Mouse (Mus musculus) ES-Bruce4 (cell line): Measurements from ENCODE around the gene Cnst. TPM values are rescaled to one million over a fixed set of nuclear protein-coding genes. Genes with fewer than 3 reads are reported as not detected.

Experiments used
- H3K27ac ChIP-seq: 2 replicates; pipeline ENCODE4 v1.5.1; 2012; ENCODE audit warnings: low read length, inconsistent platforms; ENCODE audit not compliant: insufficient read depth
- H3K27me3 ChIP-seq: 2 replicates; pipeline ENCODE4 v1.6.1; 2012; ENCODE audit warnings: mild to moderate bottlenecking, low read length, inconsistent platforms; ENCODE audit not compliant: control insufficient read depth, poor library complexity, insufficient read depth, severe bottlenecking
- H3K36me3 ChIP-seq: 2 replicates; pipeline ENCODE4 v1.6.1; 2012; ENCODE audit warnings: inconsistent platforms, mild to moderate bottlenecking, low read length, moderate library complexity; ENCODE audit not compliant: control insufficient read depth, poor library complexity, insufficient read depth, severe bottlenecking
- H3K4me1 ChIP-seq: one replicate; pipeline ENCODE4 v1.8.1; 2011; ENCODE audit warnings: low read length; ENCODE audit not compliant: control insufficient read depth, insufficient read depth
- H3K4me3 ChIP-seq: 2 replicates; pipeline ENCODE4 v1.5.1; 2011; ENCODE audit warnings: low read depth, mild to moderate bottlenecking, low read length
- H3K9ac ChIP-seq: 2 replicates; pipeline ENCODE4 v1.6.1; 2012; ENCODE audit warnings: low read depth, mild to moderate bottlenecking, inconsistent platforms; ENCODE audit not compliant: poor library complexity, severe bottlenecking
- H3K9me3 ChIP-seq: replicated peaks from 2 replicates; pipeline ENCODE4 v1.6.1; 2012; ENCODE audit warnings: mild to moderate bottlenecking, low read length, inconsistent platforms; ENCODE audit not compliant: control insufficient read depth, poor library complexity, insufficient read depth, severe bottlenecking
- CTCF ChIP-seq: IDR thresholded peaks from one replicate; pipeline ENCODE4 v1.8.1; 2011; ENCODE audit warnings: low read depth, low read length
- EP300 ChIP-seq: IDR thresholded peaks from 2 replicates; pipeline ENCODE4 v1.6.1; 2011; ENCODE audit warnings: low read depth, low read length; ENCODE audit not compliant: insufficient read depth
- POLR2A ChIP-seq: IDR thresholded peaks from one replicate; pipeline ENCODE4 v1.8.1; 2011; ENCODE audit warnings: low read length; ENCODE audit not compliant: insufficient read depth
- polyA plus RNA-seq: library from polyadenylated mRNA; stranded (reverse); fragments of >200 nt; gene quantifications from 2 replicates; pipeline ENCODE4 v1.2.4, GENCODE M21; 2011; ENCODE audit warnings: low read depth; ENCODE audit not compliant: missing spikeins, insufficient read depth, insufficient read length

The Cnst gene
- polyA plus RNA-seq, 1 experiment: 10.2 TPM

DNA sequence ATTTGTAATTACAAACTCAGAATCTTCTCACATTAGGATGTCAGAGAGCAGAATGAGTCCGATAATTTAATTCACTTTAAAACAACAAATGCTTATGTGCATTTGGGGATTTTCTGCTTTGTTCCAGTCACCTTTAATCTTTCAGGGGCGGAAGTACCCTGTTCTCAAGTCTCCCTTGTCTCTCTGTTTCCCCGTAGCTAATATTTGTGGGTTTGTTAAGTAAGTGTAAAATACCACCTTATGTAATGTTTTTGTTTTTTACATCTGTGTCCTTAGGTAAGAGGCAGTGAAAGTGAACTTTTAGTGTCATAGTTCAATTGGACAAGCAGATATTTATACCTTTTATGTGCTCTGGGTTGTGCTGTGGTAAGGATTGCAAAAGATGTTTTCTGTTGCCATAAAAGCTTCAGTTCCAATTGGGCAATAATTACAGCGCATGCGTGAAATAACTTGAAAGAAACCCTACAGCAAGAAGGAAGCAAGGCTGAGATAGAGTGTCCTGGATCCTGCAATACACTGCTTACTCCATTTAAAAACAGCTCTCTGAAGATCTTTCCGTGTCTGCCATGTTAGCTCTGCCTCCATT lies 14.8 kb downstream of the Cnst start:
- H3K27me3 ChIP-seq: no peaks in the 10 kb centered on the region
- no peak overlapping the region for H3K27ac ChIP-seq
- H3K4me1 ChIP-seq: peaks cover 1% of the 10 kb centered on the region
- no peaks in the 10 kb centered on the region for H3K9me3 ChIP-seq
- TF ChIP-seq CTCF: no peak
- no peak for TF ChIP-seq EP300
- TF ChIP-seq POLR2A: no peak
- no peak overlapping the region for H3K4me3 ChIP-seq
- H3K36me3 ChIP-seq: no peaks in the 10 kb centered on the region
- no peak overlapping the region for H3K9ac ChIP-seq

DNA sequence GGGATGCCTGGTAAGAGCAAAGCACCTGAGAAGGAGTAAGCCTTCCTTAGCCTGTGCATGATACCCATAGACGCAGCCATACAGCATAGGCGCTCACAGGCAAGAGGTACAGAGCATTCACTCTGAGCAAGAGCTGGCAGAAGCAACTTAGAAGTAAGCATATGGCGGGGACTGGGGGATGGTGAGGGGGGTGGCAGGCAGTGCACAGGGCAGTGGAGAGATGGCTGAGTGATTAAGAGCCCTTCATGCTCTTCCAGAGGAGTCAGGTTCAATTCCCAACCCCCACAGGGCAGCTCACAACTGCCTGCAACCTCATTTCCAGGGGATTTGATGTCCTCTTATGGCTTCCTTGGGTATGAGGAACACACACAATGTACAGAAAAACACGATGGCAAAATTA lies 17.0 kb downstream of the Cnst start:
- no peak overlapping the region for H3K9ac ChIP-seq
- TF ChIP-seq CTCF (no peak), POLR2A (no peak), EP300 (no peak)
- H3K4me1 ChIP-seq: peaks cover 5% of the 10 kb centered on the region
- no peak overlapping the region for H3K4me3 ChIP-seq
- H3K27ac ChIP-seq: no peak overlapping the region
- H3K27me3 ChIP-seq: no peaks in the 10 kb centered on the region
- no peaks in the 10 kb centered on the region for H3K36me3 ChIP-seq
- H3K9me3 ChIP-seq: no peaks in the 10 kb centered on the region

DNA sequence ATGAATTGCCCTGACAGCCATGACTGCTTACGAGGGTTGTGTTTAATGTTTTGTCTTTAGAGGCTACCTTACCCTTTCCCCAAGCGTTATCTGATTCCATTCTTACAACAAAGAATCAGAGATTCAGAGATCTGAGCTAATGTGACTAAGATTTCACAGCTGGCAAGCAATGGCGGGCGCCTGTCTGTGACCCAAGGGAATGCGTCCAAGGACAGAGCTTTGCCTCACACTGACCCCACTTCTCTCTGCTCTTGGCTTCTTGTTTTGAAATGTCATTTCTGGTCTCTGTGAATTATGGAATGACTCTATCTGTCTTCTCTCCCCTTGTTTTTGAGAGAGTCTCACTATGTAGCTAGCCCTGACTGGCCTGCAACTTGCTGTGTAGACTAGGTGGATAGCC lies 17.8 kb downstream of the Cnst start:
- Histone ChIP-seq H3K9me3 (no peaks in the 10 kb centered on the region), H3K4me3 (no peak overlapping the region), H3K27me3 (no peaks in the 10 kb centered on the region), H3K4me1 (peaks cover 7% of the 10 kb centered on the region), H3K27ac (no peak overlapping the region), H3K9ac (no peak overlapping the region), H3K36me3 (no peaks in the 10 kb centered on the region)
- no peak for TF ChIP-seq POLR2A
- no peak for TF ChIP-seq EP300
- no peak for TF ChIP-seq CTCF

DNA sequence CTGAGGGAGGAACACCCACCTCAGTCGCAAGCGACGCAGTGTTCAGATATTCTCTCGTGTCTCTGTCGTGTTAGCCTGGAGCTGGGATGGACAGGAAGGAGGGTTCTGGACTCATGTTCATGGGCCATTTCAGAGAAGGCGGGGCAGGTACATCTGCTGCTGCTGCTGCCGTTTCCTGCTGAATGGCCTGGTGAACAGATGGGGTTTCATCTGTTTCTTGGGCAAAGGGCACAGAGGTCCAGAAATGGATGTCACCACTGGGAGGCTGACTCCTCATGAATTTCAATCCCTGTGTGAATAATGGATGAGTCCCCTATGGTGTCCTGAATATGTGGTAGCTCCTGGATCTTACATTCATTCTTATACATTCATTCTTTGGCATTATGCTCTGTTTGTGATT lies 21.4 kb downstream of the Cnst start:
- peaks cover 7% of the 10 kb centered on the region for H3K4me1 ChIP-seq

DNA sequence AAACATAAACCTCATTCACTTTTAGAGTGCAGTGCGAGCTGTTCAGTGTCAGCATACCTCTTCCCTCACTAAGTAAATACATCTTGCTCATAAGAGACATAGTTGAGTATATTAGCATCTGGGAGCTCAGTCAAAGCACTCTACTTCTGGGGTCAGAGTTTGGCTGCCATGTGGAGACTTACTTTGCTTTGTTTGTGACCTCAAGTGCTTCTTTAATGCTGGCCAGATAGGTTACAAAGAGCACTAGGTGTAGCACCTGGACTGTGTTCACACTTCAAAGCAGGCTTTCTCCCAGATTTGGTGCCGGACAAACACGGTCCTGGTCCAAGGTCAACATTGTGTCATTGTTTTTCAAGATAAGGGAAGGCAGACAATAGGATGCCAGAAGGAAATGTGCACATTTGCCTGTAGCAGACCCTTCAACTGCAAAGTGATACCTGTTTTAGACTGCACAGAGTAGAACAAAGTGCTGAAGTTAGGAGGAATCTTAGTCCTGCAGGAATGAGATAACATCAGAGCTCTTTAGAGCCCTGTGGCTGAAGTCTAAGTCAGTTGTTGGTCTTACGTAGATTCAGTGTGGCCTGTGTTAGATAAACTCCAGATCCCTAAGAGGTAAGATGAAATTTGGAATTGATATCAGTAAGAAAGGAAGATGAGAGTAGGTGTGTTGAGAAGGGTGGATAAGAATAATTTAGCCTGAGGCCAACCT lies 22.7 kb downstream of the Cnst start:
- Histone ChIP-seq H3K36me3 (no peaks in the 10 kb centered on the region), H3K27me3 (no peaks in the 10 kb centered on the region), H3K27ac (peak overlapping the region; percentile 62), H3K9ac (no peak overlapping the region), H3K9me3 (no peaks in the 10 kb centered on the region), H3K4me3 (no peak overlapping the region), H3K4me1 (peaks cover 7% of the 10 kb centered on the region)
- TF ChIP-seq CTCF: no peak
- TF ChIP-seq EP300: 0 out of 2 replicates have a peak, but pooled peaks have one; percentile 41

More for the DNA sequence above, 21.4 kb downstream of the Cnst start:
- Histone ChIP-seq H3K4me3 (no peak overlapping the region), H3K9ac (no peak overlapping the region), H3K27ac (no peak overlapping the region), H3K27me3 (no peaks in the 10 kb centered on the region), H3K36me3 (no peaks in the 10 kb centered on the region), H3K9me3 (no peaks in the 10 kb centered on the region)
- TF ChIP-seq POLR2A (no peak), EP300 (no peak), CTCF (no peak)

DNA sequence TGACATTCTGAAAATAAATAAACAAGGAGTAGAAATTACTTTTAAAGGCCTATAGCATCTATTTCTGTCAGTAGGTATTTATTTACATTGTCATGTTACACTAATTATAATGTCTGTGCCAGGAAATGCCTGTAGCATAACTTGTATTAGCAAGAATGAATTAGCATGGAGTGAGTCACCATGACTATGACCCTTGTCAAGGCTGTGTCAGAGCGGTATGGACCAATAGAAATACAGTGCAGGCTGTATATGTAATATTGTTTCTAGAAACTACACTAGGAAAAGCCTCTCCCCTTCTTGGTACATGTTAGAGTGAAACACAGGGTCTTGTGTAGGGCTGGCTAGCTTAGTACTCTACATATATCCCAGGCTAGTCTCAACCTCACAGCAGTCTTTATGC lies 24.3 kb downstream of the Cnst start:
- Histone ChIP-seq H3K4me3 (no peak overlapping the region), H3K9ac (no peak overlapping the region), H3K27ac (no peak overlapping the region), H3K36me3 (no peaks in the 10 kb centered on the region), H3K9me3 (no peaks in the 10 kb centered on the region), H3K27me3 (no peaks in the 10 kb centered on the region), H3K4me1 (peaks cover 7% of the 10 kb centered on the region)
- TF ChIP-seq POLR2A: no peak
- TF ChIP-seq CTCF: no peak
- no peak for TF ChIP-seq EP300
